Mouse (Mus musculus) large intestine, adult 2 months (tissue): Measurements from ENCODE around the gene Igfbpl1. TPM values are rescaled to one million over a fixed set of nuclear protein-coding genes. Genes with fewer than 3 reads are reported as not detected.
A peak's percentile ranks its signal among the peaks of the same experiment; 100 is the strongest.

Source experiments
- DNase-seq: peaks from one replicate; pipeline ENCODE4 v3.0.0-alpha.2; 2012; ENCODE audit warnings: low read depth, low spot score
- WGBS: fragments of 180-500 bp; shearing (Covaris S2); methylation state at CpG from one replicate; pipeline ENCODE4 v1.1.7; 2018; 5-methylcytosine and 5-hydroxymethylcytosine counted together
- polyA plus RNA-seq: library from polyadenylated mRNA; depleted of rRNA; stranded (reverse); fragments of >200 nt; gene quantifications from 2 replicates; pipeline ENCODE4 v1.2.3, GENCODE M21; 2012

The Igfbpl1 gene
- polyA plus RNA-seq, 1 experiment = 0.17 TPM

DNA sequence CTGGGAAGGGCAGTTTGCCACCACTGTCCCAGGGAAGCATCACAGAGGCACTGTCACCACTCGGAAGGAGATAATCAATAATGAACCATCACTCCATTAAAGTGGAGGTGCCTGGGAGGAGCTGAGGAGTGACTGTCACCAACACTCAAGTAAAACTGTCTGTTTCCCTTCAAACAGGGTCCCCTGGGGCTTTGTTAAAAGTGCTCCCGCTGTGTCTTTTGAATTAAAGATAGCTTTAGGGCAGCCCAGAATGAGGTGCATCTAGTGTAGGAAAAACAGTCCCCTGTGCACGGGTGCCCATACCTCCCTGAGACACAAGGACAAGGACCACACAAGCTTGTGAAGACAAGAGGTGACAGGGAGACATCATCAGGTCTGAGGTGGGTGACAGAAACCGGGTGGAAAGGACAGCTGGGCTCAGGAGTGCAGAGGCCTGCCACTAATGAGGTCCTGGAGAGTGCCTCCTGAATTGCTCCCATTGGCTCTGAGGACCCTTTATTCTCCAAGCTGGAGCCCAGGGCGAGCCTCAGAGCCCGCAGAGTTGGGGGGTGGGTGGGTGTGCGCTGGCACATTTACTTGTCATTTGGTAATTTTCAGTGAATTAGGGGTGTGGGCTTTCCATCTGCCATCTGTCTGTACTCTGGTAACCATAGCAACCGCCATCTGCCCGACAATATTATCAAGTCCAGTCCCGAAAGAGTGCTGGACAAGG lies 2.5 kb downstream of the Igfbpl1 start:
- WGBS = 27% methylated on average over 10 of the region's 10 CpGs
- DNase-seq = no peak

- 71% methylated on average over 11 of the region's 11 CpGs for WGBS
- no peak for DNase-seq
These were observed 3.7 kb downstream of the Igfbpl1 start for GRCm38 (mm10) chr4:45822781-45823575.

- no peak for DNase-seq
- 79% methylated on average over 3 of the region's 3 CpGs for WGBS
These were observed 4.7 kb downstream of the Igfbpl1 start for GRCm38 (mm10) chr4:45821995-45822394.

DNA sequence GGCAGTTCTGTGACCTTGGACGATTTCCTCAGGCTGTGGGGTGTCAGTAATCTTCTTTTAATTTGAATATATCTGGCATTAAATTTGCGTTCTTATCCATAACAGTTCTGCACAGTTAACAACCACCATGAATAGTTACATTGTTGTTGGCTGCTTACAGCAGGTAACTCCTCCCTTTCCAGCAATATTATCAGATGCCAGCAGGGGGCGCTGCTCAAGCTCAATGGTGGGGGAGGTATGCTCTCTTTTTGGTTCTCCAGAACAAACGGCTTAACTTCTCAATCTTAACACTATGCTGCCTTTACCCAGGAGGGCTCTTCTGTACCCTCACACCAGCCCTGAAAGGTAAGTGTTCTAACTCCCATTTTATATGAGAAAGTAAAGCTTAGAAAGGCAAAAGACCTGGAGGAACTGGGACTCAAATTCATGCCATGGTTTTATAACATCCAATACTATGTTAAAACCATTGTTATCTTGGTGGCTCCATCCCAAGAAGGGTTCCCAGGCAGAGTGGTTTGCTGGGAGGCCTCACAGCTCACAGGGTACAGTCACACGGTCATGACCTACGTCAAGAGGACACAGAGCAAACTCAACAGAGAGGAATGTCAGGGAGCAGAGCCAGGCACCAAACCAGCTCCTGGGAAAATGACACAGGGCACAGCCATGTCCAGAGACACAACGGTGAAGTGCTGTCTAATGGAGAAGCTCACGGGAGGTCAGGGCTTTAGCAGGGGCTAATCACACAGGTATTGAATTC lies 6.5 kb downstream of the Igfbpl1 start:
- 24% methylated on average over 8 of the region's 8 CpGs for WGBS
- no peak for DNase-seq

- WGBS = under 1% methylated on average over 17 of the region's 17 CpGs
- no peak for DNase-seq
These were observed 7.4 kb downstream of the Igfbpl1 start for GRCm38 (mm10) chr4:45819208-45819931.

DNA sequence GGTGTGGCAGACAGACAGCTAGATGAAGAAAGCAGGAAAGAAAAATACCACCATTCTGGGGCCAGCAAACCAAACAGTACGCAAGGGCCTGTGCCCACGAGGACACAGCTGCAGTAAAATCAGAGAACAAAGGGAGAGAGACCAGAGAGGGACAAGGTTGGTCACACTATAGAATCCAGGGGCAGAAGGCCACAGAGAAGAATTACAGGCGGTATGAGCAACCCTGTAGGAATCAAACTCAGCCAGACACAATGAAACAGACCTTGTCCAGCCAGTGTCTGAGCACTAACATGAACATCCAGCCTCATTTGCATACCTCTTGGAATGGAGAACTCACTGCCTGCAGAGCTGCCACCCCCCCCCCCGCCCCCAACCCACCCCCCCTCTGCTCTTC lies 7.9 kb downstream of the Igfbpl1 start:
- DNase-seq = no peak
- 28% methylated on average over 4 of the region's 4 CpGs for WGBS

- 47% methylated on average over 7 of the region's 7 CpGs for WGBS
- no peak for DNase-seq
These were observed 11.2 kb downstream of the Igfbpl1 start for GRCm38 (mm10) chr4:45815542-45815941.

- 39% methylated on average over 8 of the region's 8 CpGs for WGBS
These were observed 15.5 kb downstream of the Igfbpl1 start for GRCm38 (mm10) chr4:45811250-45811649.

DNA sequence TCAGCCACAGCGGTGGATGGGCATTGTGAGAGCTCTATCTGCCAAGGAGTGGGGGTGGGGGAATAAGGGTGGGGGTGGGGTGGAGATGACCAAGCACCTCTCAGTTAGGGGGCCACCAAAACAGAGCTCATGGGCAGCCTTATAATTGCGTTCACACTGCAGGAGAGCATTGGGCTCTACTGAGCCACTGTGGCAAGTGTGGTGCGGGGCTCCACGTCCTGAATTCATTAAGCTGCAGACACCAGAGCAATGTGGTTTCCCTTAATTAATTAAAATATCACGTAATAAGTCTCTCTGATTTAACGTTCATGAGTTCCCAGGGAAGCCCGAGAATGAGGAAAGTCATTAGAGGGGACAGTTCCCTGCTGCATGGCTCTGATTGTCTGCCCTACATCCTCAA lies 18.7 kb downstream of the Igfbpl1 start:
- WGBS = 57% methylated on average over 7 of the region's 7 CpGs
- no peak for DNase-seq

More at GRCm38 (mm10) chr4:45811250-45811649, 15.5 kb downstream of the Igfbpl1 start:
- DNase-seq = no peak

DNA sequence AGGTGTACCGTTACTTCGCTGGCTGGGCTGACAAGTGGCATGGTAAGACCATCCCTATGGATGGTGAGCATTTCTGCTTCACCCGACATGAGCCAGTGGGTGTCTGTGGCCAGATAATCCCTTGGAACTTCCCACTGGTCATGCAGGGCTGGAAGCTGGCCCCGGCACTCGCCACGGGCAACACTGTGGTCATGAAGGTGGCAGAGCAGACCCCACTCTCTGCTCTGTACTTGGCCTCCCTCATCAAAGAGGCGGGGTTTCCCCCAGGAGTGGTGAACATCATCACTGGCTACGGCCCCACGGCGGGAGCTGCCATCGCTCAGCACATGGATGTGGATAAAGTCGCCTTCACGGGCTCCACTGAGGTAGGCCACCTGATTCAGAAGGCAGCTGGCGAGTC lies 23.8 kb downstream of the Igfbpl1 start:
- no peak for DNase-seq
- WGBS = 51% methylated on average over 14 of the region's 14 CpGs

DNA sequence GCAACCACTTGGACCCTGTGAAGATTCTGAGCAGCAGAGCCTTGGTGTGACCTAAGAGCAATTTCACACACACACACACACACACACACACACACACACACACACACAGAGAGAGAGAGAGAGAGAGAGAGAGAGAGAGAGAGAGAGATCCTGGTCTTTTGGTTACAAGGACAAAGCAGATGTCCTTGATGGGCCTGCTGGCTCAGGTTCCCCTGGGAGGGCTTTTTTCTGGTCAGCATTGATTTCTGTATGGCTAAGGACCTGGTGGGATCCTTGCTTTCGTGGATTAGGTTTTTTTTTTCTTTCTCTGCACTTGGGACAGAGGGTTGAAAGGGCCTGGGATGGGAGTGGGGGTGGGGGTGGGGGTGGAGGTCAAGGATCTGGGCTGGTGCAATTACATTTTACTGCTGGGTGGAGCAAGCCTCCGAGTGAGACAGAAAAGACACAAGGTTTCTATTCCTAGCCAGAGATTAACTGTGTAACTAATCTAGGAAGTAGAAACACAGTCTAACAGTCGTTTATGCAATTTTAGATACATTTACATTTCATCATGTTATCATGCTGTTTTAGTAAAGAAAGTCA lies 26.7 kb downstream of the Igfbpl1 start:
- 12% methylated on average over 3 of the region's 3 CpGs for WGBS
- DNase-seq = peak; percentile 67

DNA sequence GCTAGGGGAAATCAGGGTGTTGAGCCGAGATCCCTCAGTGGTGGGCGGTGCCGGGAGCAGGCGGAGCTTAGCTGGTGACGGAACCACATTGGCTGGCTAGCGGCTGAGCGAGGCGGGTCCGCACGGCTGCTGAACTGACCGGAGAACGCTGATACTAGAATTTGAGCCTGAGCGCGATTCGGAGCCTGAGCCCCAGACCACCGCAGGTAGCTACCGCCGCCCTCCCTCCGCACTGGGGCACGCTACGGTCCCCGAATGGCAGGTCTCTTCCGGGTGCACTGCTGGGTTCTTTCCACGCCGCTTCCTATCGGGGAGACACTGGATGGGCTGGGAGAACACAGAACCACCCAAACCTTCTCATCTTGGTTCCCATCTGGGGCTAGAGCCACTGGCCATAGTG lies 27.8 kb downstream of the Igfbpl1 start, which contains the start of gene Aldh1b1:
TSS of gene Aldh1b1 (plus strand) at position 59 of the 400 bp plus-strand sequence.
- 2% methylated on average over 26 of the region's 26 CpGs for WGBS

DNA sequence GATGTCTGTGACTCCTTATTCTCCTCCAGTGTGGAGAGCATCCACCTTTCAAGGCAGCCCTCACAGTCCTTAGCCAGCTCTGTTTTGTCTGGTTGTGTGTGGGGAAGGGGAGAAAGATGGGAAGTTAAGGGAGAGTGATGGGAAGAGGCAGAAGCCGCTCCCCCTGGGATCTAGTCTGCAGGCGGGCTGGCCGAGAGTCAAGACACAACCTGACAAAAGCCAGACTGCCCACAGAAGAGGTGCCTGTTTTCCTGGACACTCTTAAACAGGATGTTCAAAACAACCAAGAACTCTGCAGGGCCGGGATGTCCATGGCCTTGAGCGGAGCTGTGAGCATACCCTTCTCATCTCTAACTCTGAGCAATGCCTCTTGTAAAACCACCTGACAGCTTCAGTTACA lies 30.0 kb downstream of the Igfbpl1 start:
- 70% methylated on average over 5 of the region's 5 CpGs for WGBS

More for the DNA sequence above, 27.8 kb downstream of the Igfbpl1 start, which contains the start of gene Aldh1b1:
- peak; percentile 60 for DNase-seq

GRCm38 (mm10) chr4:45795191-45795811 lies 31.4 kb downstream of the Igfbpl1 start:
- under 1% methylated on average over 12 of the region's 12 CpGs for WGBS
- no peak for DNase-seq

More for the DNA sequence above, 30.0 kb downstream of the Igfbpl1 start:
- DNase-seq = no peak

- DNase-seq = no peak
- 23% methylated on average over 2 of the region's 2 CpGs for WGBS
These were observed 36.7 kb downstream of the Igfbpl1 start for GRCm38 (mm10) chr4:45790018-45790417.

DNA sequence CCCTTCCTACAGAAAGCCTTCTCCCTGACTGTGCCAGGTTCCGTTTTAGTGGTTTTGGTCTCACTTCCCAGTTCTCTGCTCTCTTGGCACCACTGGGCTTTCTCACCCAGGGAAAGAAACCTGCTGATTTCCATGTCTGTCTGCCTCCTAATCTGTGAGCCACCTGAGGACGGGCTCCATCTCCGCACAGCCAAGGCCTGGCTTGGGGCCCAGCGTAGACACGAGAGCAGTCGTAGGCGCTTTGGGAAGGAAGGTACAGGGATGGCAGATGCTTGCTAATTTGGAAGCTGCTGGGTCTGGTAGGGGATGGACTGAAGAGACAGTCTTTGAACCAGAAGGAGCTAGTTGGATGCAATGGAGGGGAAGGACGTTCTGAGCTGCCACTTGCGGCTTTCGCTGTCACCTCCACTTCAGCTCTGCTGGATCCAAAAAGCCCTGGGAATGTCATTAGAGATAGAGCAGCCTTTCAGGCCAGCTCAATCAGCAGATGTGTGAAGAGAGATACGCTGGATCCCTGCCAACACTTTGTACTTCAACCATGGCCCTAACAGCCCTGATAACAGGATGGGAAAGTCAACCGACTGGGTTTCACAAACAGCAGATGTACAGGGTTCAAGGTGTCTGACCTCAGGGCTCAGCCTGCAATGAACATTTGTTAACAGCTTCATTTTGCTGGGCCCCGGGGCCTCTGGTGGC lies 37.3 kb downstream of the Igfbpl1 start:
- DNase-seq = peak; percentile 64
- WGBS = 27% methylated on average over 13 of the region's 13 CpGs

GRCm38 (mm10) chr4:45788446-45789081 lies 38.2 kb downstream of the Igfbpl1 start:
- no peak for DNase-seq
- 52% methylated on average over 13 of the region's 13 CpGs for WGBS

DNA sequence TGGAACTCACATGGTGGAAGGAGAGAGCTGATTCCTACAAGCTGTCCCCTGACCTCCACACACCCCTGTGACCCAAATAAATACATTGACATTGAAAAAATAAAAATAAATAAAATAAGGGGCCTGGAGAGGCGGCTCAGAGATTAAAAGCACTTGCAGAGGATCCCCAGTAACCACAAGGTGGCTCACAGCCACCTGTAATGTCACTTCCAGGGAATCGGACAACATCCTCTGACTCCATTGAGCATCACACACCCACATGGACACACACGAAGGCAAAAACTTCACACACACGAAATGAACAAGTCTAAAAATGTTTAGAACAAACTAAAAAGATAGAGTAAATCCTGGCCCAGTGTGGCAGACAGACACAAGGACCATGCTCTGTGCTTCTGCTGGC lies 40.0 kb downstream of the Igfbpl1 start:
- DNase-seq = no peak
- WGBS = 18% methylated on average over 4 of the region's 4 CpGs
